Mouse (Mus musculus) cortical plate, adult 2 months (tissue): ENCODE measurements at regions not wholly inside any gene's neighbourhood (a gene's known extent, or its start where the extent isn't known, plus 50 kb on each side); places are given as distances from the start of the nearest gene placed in this dataset.

Experiments
- H3K27ac ChIP-seq: fragments of 200-500 bp; 2 replicates; pipeline ENCODE4 v1.5.1; 2012; ENCODE audit warnings: low read length, control low read depth, inconsistent platforms; ENCODE audit not compliant: insufficient read depth
- H3K4me1 ChIP-seq: fragments of 200-500 bp; 2 replicates; pipeline ENCODE4 v1.6.1; 2011; ENCODE audit warnings: low read length; ENCODE audit not compliant: control insufficient read depth, insufficient read depth
- H3K4me3 ChIP-seq: fragments of 200-500 bp; 2 replicates; pipeline ENCODE4 v1.5.1; 2011; ENCODE audit warnings: mild to moderate bottlenecking, low read length, control low read depth; ENCODE audit not compliant: insufficient read depth
- CTCF ChIP-seq: fragments of 200-500 bp; IDR thresholded peaks from 2 replicates; pipeline ENCODE4 v1.5.1; 2011; ENCODE audit warnings: mild to moderate bottlenecking, control low read depth, low read length; ENCODE audit not compliant: insufficient read depth; ENCODE audit errors: extremely low read depth
- POLR2A ChIP-seq: fragments of 200-500 bp; IDR thresholded peaks from 2 replicates; pipeline ENCODE4 v1.6.1; 2011; ENCODE audit warnings: mild to moderate bottlenecking, low read length, control low read depth; ENCODE audit not compliant: insufficient read depth; ENCODE audit errors: extremely low read depth

DNA sequence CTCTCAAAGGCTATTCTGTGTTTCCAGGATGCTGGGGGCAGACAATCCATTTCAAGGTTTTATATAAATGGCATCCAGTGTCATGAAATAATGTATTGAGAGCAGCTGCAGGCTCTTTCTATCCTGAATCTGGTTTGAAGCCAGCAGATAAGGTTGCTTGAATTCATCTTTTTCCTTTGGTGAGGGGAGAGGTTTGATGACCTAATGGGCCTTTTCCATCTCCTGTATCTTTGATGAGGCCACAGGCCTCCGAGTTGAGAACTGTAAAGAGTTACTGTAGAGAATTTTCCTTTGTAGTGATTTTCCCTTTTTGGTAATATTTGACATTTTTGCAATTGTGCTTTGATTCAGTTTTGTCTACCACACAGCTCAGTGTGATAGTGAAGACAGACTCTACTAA, 458.8 kb upstream of the 1700008P02Rik start:
- no peaks in the 10 kb centered on the region for H3K4me1 ChIP-seq

DNA sequence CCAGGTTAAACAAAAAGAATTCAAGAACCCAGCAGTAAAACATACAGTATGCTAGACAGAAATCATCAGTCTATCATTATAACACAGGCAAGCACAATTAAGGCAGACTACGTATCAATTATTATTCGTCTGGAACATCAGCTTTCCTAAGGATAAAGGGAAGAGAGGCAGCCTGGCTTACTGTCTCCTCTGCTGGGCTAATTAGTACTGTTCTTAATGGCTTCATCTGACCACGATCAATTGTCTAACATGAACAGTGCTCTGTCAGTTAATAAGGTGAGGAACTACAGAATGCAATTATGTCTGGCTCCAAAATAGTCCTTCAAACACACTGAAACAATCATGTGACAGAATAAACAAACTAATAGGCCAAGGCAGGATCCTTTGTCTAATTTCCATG, 456.6 kb upstream of the 1700008P02Rik start:
- no peak overlapping the region for H3K27ac ChIP-seq
- no peaks in the 10 kb centered on the region for H3K4me1 ChIP-seq
- H3K4me3 ChIP-seq = no peak overlapping the region
- TF ChIP-seq POLR2A (no peak), CTCF (no peak)

More for the DNA sequence above, 458.8 kb upstream of the 1700008P02Rik start:
- Histone ChIP-seq H3K27ac (no peak overlapping the region), H3K4me3 (no peak overlapping the region)
- no peak for TF ChIP-seq CTCF
- TF ChIP-seq POLR2A = no peak

DNA sequence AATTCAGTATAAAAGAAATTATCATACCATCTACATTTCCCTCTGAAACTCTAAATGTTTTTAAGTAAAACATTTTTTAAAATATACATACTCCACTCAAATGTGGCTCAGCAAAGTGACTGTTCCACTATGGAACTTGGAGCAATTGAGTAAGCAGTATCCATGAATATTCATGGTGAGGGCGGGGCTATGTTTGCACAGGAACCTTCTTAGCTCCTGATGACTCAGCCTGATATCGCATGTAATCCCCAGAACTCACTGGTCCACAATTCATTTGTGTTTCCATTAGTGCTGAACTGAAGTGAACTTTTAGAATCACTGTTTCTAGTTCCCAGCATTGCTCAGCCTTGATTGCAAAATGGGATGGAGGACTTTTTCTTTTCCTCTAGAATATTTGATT, 454.2 kb upstream of the 1700008P02Rik start:
- Histone ChIP-seq H3K27ac (no peak overlapping the region), H3K4me1 (no peaks in the 10 kb centered on the region), H3K4me3 (no peak overlapping the region)
- TF ChIP-seq POLR2A (no peak), CTCF (no peak)

DNA sequence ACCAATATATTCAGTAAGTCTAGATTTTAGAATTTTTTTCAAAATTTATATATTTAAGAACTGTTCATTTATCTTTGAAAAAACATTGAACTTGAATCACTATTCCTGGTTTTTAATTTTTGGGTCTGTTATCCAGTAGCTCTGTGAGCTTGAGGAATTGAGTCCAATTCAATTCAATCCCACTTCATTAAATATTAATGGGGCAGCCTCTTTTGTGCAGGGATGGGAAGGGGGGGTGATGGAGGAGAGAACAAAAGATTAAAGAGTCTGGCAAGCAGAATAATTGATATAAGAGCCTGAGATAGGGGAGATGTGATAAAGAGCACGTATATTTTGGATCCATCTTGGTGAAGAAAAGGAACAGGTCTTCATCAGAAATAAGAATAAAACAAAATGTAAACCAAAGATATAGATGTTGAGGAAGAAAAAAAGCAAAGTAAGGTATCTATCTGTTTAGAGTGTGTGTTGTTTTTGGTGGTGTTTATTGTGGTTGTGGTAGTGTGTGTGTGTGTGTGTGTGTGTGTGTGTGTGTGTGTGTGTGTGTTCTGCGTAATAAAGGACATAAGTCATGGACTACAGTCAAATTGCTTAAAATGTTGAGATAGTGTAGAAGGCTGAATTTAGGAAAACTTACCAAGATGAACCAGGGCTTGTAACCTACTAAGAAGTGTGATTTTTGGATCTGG, 421.3 kb upstream of the 1700008P02Rik start:
- no peaks in the 10 kb centered on the region for H3K4me1 ChIP-seq
- H3K4me3 ChIP-seq = no peak overlapping the region
- no peak for TF ChIP-seq CTCF

DNA sequence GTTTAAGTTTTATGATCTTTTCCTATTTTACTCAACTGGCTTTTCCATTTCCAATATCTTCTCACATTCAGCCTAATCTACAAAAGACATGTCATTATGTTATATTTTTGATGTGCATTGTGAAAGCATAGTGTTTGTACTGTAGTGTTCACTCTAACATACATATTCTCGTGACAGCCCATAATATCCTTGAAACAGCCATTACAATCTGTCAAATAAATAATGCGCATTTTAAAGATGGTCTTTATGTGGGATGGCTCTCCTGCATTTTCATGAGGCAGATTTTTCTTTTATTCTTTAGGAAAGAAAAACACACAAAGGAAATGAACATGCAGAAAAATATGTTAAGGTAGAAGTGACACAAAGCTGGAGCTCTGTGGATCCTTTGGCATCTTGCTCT, 415.6 kb upstream of the 1700008P02Rik start:
- Histone ChIP-seq H3K27ac (no peak overlapping the region), H3K4me1 (no peaks in the 10 kb centered on the region), H3K4me3 (no peak overlapping the region)
- TF ChIP-seq CTCF (no peak), POLR2A (no peak)

More for the DNA sequence above, 421.3 kb upstream of the 1700008P02Rik start:
- no peak overlapping the region for H3K27ac ChIP-seq

DNA sequence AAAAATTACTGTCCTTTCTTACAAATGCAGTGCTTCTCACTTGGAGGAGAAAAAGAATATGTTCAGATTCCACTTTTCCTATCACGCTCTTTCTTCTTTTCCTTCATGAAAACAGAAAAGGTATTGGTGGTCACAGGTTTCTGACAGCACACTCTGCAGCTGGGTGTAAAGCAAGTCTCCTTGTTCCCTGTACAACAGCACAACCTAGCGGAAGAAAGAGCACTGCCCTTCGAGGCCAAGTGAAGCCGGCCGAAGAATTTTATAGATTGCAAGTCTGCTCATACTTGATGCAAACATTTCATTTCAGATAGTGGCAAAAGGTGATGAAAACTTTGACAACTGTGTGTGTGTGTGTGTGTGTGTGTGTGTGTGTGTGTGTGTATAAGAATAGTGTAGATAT, 407.6 kb upstream of the 1700008P02Rik start:
- Histone ChIP-seq H3K4me1 (no peaks in the 10 kb centered on the region), H3K4me3 (no peak overlapping the region), H3K27ac (no peak overlapping the region)
- TF ChIP-seq POLR2A (no peak), CTCF (peak; percentile 68)

DNA sequence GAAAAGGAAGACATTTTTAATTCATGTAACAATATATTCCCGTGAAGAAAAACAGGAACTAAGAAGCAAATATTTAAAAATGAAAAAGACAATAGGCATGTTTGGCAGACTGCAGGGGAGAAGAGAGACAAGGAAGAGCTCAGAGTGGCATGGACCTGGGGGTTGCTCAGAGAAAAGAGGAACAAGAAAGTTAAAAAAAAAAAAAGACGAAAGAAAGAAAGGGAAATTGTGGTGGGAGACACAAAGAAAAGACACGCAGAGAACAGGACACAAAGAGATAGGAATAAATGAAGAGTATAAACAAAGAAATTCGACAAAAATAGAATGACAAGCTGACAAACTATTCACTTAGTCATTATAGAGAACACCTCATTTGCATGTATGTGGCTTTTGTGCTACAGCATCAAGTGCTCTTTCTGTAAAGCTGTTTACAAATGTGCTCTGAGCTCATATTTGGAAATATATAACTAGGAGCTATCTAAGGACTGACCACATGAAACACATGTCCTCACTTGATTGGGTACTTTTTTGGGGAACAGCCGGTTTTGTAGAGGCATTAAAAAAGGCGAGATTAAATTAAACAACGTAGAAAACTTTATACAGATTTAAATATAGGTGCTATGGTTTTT, 394.2 kb upstream of the 1700008P02Rik start:
- no peak overlapping the region for H3K4me3 ChIP-seq
- TF ChIP-seq CTCF = no peak
- TF ChIP-seq POLR2A = no peak
- no peaks in the 10 kb centered on the region for H3K4me1 ChIP-seq
- H3K27ac ChIP-seq = no peak overlapping the region

DNA sequence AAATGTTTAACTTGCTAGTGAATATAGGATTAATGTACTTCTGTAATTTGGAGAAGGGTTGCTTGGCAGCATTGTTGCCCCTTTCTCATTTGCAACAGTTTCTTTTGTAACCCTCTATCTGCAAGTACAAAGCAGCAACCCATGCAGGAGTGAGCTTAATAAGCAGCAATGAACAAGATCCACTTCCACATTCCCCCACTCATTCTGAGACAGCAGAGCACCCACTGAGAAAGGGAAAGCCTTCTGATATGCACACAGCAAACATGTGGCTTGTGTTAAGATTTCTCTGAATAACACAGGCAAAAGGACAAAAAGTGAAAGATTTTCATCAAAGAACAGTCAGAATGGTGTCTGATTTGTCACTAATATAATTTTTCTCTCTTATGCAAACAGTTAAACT, 393.3 kb upstream of the 1700008P02Rik start:
- no peak overlapping the region for H3K4me3 ChIP-seq
- no peaks in the 10 kb centered on the region for H3K4me1 ChIP-seq
- no peak overlapping the region for H3K27ac ChIP-seq
- TF ChIP-seq CTCF = no peak
- no peak for TF ChIP-seq POLR2A

DNA sequence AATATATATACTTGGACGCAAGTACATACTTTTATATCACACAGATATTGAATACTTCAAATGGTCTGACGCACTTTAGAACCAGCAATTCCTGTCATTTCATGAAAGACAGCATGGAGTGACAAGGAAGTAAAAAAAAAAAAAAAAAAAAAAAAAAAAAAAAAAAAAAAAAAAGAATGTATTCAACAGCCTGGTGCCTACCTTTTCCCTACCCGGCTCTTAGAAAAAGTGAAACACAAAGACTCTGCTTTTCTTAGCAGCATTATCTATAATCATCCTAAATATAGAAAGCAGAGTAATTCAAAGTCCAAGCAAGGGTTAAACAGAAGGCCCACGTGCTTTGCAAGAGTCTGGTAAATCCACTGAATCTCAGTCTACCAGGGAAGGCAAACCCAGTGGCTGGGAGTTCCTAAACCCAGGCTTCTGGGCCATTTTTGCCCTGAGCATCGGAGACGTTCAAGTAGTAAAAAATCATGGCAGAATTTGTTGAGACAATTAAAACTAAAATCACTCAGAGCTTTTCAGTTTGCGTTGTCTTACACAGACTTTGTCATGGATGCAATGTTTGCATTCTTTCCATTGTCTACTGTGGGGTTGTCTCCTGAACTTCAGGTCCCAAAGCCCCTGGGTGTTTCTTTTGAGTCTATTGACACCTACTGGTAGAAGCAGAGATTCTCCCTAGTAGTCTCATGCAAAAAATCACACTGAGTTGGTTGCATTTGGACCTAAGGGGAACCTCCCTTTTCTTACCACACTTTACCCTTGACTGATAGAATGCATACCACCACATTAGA, 390.2 kb upstream of the 1700008P02Rik start:
- no peaks in the 10 kb centered on the region for H3K4me1 ChIP-seq
- no peak overlapping the region for H3K27ac ChIP-seq
- H3K4me3 ChIP-seq = no peak overlapping the region
- TF ChIP-seq POLR2A (no peak), CTCF (peak; percentile 27; the same call in 1 of the 2 replicates)

DNA sequence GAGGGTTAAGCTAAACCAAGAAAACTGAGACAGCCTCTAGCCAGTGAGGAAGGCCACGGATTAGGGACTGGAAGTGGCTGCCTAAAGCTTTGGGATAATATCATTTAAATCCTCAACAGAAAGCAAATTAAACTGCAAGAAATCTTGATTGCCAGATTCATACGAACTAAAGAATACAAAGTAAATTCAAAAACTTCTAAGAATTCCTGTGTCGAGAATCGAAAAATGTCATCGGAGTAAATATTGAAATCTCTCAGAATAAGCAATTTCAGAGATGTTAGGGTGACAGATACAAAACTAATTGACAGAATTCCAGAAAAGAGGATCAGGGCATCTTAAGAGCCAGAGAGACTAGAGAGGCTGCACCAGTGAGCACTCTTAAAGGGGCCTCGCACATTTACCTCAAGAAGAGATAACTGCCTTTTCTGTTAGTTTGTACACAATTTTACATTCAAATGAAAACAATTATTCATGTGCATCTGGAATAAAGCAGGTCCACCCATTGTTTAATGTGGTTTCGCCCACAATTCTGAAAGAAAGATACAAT, 388.5 kb upstream of the 1700008P02Rik start:
- H3K27ac ChIP-seq = no peak overlapping the region
- H3K4me3 ChIP-seq = no peak overlapping the region
- no peak for TF ChIP-seq CTCF
- no peak for TF ChIP-seq POLR2A
- H3K4me1 ChIP-seq = no peaks in the 10 kb centered on the region
